Mouse (Mus musculus) spleen, postnatal 4 days (tissue): ENCODE data around the gene Cyth1.

Source experiments
- DNase-seq, 2 experiments: peaks; one replicate each; pipeline ENCODE4 v3.0.0; 2022; ENCODE audit warnings: low spot score in 2 of 2

Gene Cyth1

GRCm38 (mm10) chr11:118152964-118153363 is 95.4 kb downstream of the Cyth1 start:
- DNase-seq = no peak

GRCm38 (mm10) chr11:118151423-118152180 is 96.8 kb downstream of the Cyth1 start:
- no peak for DNase-seq

- DNase-seq = no peak
Measured at GRCm38 (mm10) chr11:118150115-118150701, 98.2 kb downstream of the Cyth1 start.

- DNase-seq = no peak
Measured at GRCm38 (mm10) chr11:118147877-118148637, 100.3 kb downstream of the Cyth1 start.

GRCm38 (mm10) chr11:118146446-118146845 is 101.9 kb downstream of the Cyth1 start:
- no peak for DNase-seq

GRCm38 (mm10) chr11:118145771-118146351 is 102.5 kb downstream of the Cyth1 start:
- peak; percentile 54 to 75 for DNase-seq

GRCm38 (mm10) chr11:118145092-118145491 is 103.3 kb downstream of the Cyth1 start:
- no peak for DNase-seq

- DNase-seq = no peak
Measured at GRCm38 (mm10) chr11:118143731-118144130, 104.7 kb downstream of the Cyth1 start.

- no peak for DNase-seq
Measured at GRCm38 (mm10) chr11:118142547-118143165, 105.7 kb downstream of the Cyth1 start.

- no peak for DNase-seq
Measured at GRCm38 (mm10) chr11:118140771-118141565, 107.4 kb downstream of the Cyth1 start.

- no peak for DNase-seq
Measured at GRCm38 (mm10) chr11:118138347-118138746, 110.0 kb downstream of the Cyth1 start.

GRCm38 (mm10) chr11:118136172-118136632 is 112.2 kb downstream of the Cyth1 start:
- no peak for DNase-seq

- DNase-seq = no peak
Measured at GRCm38 (mm10) chr11:118135271-118135670, 113.1 kb downstream of the Cyth1 start.

- no peak for DNase-seq
Measured at GRCm38 (mm10) chr11:118133752-118134169, 114.6 kb downstream of the Cyth1 start.

- DNase-seq = no peak
Measured at GRCm38 (mm10) chr11:118133133-118133751, 115.2 kb downstream of the Cyth1 start.

- DNase-seq = no peak
Measured at GRCm38 (mm10) chr11:118132136-118132535, 116.3 kb downstream of the Cyth1 start.

GRCm38 (mm10) chr11:118130534-118130933 is 117.9 kb downstream of the Cyth1 start, which contains the start of gene Dnah17:
Gene Dnah17, minus strand, starts transcription at chr11:118130634.
- DNase-seq = no peak

- DNase-seq = no peak
Measured at GRCm38 (mm10) chr11:118129812-118130211, 118.6 kb downstream of the Cyth1 start.

GRCm38 (mm10) chr11:118121592-118121991 is 126.8 kb downstream of the Cyth1 start:
- DNase-seq = no peak

- no peak for DNase-seq
Measured at GRCm38 (mm10) chr11:118118777-118119176, 129.6 kb downstream of the Cyth1 start.
